Mouse (Mus musculus) T-cell, adult 2 months (primary cell): ENCODE data around the gene Tut4.

Experiments used
- DNase-seq: peaks from one replicate; pipeline ENCODE4 v3.0.0; 2022; ENCODE audit warnings: low spot score

The Tut4 gene

GRCm38 (mm10) chr4:108459231-108460155, at the start of gene Tut4:
Tut4 (plus strand) TSS chr4:108459426.
- peak; percentile 79 for DNase-seq

- no peak for DNase-seq
Measured at GRCm38 (mm10) chr4:108424587-108424986, 34.6 kb upstream of the Tut4 start.

- DNase-seq = no peak
Measured at GRCm38 (mm10) chr4:108427719-108428340, 31.4 kb upstream of the Tut4 start.

GRCm38 (mm10) chr4:108428341-108428721, 30.9 kb upstream of the Tut4 start:
- DNase-seq = no peak

GRCm38 (mm10) chr4:108430656-108431560, 28.3 kb upstream of the Tut4 start:
- no peak for DNase-seq

- no peak for DNase-seq
Measured at GRCm38 (mm10) chr4:108431561-108431936, 27.7 kb upstream of the Tut4 start.

GRCm38 (mm10) chr4:108433341-108433740, 25.9 kb upstream of the Tut4 start:
- no peak for DNase-seq

- peak; percentile 10 for DNase-seq
Measured at GRCm38 (mm10) chr4:108434221-108434620, 25.0 kb upstream of the Tut4 start.

GRCm38 (mm10) chr4:108434781-108435180, 24.4 kb upstream of the Tut4 start:
- DNase-seq = no peak

GRCm38 (mm10) chr4:108435646-108436045, 23.6 kb upstream of the Tut4 start:
- DNase-seq = no peak

GRCm38 (mm10) chr4:108436225-108436624, 23.0 kb upstream of the Tut4 start:
- DNase-seq = no peak

- no peak for DNase-seq
Measured at GRCm38 (mm10) chr4:108438082-108438840, 21.0 kb upstream of the Tut4 start.

- no peak for DNase-seq
Measured at GRCm38 (mm10) chr4:108448091-108448490, 11.1 kb upstream of the Tut4 start.

GRCm38 (mm10) chr4:108456028-108456427, 3.2 kb upstream of the Tut4 start:
- peak; percentile 47 for DNase-seq

- DNase-seq = peak; percentile 43
Measured at GRCm38 (mm10) chr4:108458201-108458741, 955 bp upstream of the Tut4 start.

GRCm38 (mm10) chr4:108460156-108460923, 1.1 kb downstream of the Tut4 start:
- peak; percentile 97 for DNase-seq

GRCm38 (mm10) chr4:108461262-108461903, 2.2 kb downstream of the Tut4 start:
- DNase-seq = no peak

- DNase-seq = no peak
Measured at GRCm38 (mm10) chr4:108473586-108473985, 14.4 kb downstream of the Tut4 start.

- no peak for DNase-seq
Measured at GRCm38 (mm10) chr4:108482776-108483175, 23.6 kb downstream of the Tut4 start.

GRCm38 (mm10) chr4:108484230-108484629, 25.0 kb downstream of the Tut4 start:
- DNase-seq = no peak
